Mouse (Mus musculus): Measurements from ENCODE around the gene Usp48. TPM values are rescaled to one million over a fixed set of nuclear protein-coding genes. Genes with fewer than 3 reads are reported as not detected.

Gene Usp48
- polyA plus RNA-seq, 1 experiment from 2014 or later = 85.9 TPM

DNA sequence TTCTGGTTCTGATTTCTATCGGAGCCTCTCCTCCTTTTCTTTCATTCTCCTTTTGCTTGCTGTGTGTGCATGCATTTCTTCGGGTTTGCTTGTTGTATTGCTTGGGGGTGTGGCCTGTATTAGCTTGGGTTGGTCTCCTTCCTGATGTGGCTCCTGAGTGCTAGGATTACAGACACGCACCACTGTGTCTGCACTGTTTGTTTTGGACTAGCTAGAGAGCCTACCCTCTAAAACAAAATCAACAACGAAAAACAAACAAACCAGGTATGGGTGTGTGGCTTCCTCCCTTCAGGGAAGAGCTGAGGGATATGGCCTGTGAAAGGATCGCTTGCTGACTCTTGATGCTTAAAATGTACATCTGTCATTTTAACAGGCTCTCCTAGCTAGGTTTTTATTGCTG lies 57.4 kb downstream of the Usp48 start:
- Histone ChIP-seq H3K4me2 (replicated peaks) (no peak overlapping the region), H3K36me3 (peaks cover 89% of the 10 kb centered on the region), H3K9ac (no peak overlapping the region), H3K9me3 (replicated peaks) (no peaks in the 10 kb centered on the region), H3K27me3 (no peaks in the 10 kb centered on the region), H3K4me3 (no peak overlapping the region), H3K27ac (no peak overlapping the region), H3K4me1 (no peaks in the 10 kb centered on the region)
- no peak for ATAC-seq (ENCODE audit: low FRiP score)
- 89% methylated on average over 5 of the region's 5 CpGs for WGBS

DNA sequence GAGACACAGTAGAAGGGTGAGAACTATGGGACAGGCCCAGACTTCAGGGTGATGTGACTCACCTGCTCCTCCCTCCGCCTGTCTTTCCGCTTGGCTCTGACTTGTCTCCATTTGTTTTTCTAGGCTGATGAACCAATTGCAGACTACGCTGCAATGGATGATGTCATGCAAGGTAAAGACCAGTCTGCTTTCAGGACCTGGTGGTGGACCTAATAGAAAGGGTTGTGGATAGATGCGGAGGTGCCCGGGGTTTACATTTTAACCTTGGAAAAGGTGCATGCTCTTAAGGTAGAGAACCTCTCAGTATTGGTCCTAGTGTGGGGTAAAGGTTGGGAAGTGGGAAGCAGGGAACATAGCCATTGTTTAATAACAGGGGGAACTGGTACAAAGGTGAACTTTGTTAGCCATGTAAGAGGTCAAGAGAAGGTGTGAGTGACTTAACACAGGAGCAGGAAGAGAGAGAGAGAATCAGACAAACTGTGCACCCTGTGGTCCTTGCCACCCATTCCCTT lies 59.3 kb downstream of the Usp48 start:
- H3K36me3 ChIP-seq = peaks cover 95% of the 10 kb centered on the region
- WGBS = 98% methylated on average over 5 of the region's 5 CpGs

DNA sequence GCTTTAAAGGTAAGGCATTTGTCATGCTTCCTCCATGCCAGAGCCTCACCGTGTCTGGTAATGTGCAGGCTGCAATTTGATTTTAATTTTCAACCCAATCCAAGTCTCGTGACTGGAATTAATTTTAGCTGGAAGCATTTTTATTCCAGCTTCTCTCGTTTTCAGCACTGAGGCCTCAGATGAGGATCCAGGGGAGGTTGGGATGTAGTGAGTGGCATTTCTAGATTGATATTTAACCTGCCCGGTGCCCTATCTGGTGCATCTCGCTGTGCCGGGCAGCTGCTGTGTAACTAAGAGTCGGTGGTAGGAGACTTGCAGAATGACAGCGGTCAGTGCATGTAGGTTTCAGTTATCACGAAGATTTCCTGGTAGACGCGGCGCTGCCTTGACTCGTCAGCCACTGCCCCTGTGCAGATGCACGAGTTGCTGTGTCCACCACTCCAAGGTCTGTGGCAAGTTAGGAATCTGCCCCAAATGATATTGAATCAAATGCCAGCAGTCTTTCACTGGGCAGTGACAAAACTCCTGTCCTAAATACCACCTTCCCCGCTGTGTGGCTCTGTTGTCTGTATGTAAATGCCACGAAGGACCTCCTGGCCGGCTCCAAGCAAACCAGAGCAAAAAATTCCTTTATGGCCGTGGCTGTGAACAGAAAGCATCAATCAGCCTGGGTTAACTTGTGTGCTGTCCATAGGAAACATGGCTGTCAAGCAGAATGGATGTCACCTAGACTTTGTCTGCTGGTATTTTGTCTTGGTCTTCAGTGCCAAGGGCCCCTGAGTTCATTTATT lies 61.9 kb downstream of the Usp48 start:
- Histone ChIP-seq H3K27me3 (no peaks in the 10 kb centered on the region), H3K9ac (no peak overlapping the region), H3K4me2 (replicated peaks) (no peak overlapping the region), H3K36me3 (peaks cover 76% of the 10 kb centered on the region), H3K9me3 (replicated peaks) (no peaks in the 10 kb centered on the region), H3K4me3 (no peak overlapping the region), H3K4me1 (peaks cover 4% of the 10 kb centered on the region; the same call in 1 of the 2 replicates), H3K27ac (no peak overlapping the region)
- ATAC-seq (ENCODE audit: low FRiP score) = no peak
- WGBS = 75% methylated on average over 18 of the region's 18 CpGs

More for the DNA sequence above, 59.3 kb downstream of the Usp48 start:
- no peaks in the 10 kb centered on the region for H3K9me3 ChIP-seq (replicated peaks)
- H3K4me2 ChIP-seq (replicated peaks) = no peak overlapping the region
- no peak overlapping the region for H3K27ac ChIP-seq
- no peak overlapping the region for H3K9ac ChIP-seq
- ATAC-seq (ENCODE audit: low FRiP score) = no peak
- H3K4me3 ChIP-seq = no peak overlapping the region
- H3K4me1 ChIP-seq = no peaks in the 10 kb centered on the region
- H3K27me3 ChIP-seq = no peaks in the 10 kb centered on the region

DNA sequence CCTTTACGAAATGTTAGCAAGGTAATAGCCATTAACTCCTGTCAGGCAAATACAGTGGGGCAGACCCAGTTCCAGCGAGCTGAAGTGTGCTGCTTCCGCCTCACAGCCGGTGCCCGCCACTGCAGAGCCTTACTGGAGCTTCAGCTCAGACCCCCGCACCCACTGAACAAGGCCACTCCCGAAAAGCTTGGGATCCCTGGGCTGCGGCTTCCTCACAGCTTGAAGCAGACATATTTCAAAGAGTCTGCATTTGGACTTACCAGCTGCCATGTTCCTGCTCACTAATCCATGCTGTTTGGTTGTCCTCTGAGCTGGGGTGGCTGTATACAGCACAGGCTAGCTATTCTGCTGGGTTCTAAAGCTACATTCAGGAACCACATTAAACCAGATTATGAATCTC lies 64.1 kb downstream of the Usp48 start:
- H3K36me3 ChIP-seq = peaks cover 54% of the 10 kb centered on the region
- ATAC-seq (ENCODE audit: low FRiP score) = no peak
- no peaks in the 10 kb centered on the region for H3K9me3 ChIP-seq (replicated peaks)
- H3K4me1 ChIP-seq = peaks cover 18% of the 10 kb centered on the region
- no peaks in the 10 kb centered on the region for H3K27me3 ChIP-seq
- no peak overlapping the region for H3K4me2 ChIP-seq (replicated peaks)
- no peak overlapping the region for H3K9ac ChIP-seq
- no peak overlapping the region for H3K4me3 ChIP-seq
- H3K27ac ChIP-seq = no peak overlapping the region
- WGBS = 90% methylated on average over 8 of the region's 8 CpGs

DNA sequence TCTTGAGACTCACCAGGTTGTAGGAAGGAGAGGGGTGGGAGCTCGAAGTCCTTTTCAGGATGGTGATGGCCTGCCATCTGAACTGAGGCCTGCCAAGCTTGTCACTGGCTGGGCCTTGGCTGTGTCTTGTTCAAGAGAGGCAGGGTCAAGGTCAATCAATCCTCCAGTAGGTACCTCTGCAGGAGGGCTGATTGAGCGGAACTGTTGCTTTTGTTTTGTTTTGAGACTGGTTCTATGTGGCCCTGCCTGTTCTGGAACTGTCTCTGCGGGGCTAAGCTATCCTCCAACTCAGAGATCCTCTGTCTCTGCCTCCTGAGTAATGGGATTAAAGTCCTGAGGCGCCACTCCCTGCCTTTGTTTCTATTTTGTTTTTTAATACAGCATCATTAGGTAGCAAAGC lies 66.0 kb downstream of the Usp48 start:
- ATAC-seq (ENCODE audit: low FRiP score) = no peak
- H3K9ac ChIP-seq = no peak overlapping the region
- H3K27ac ChIP-seq = no peak overlapping the region
- H3K4me1 ChIP-seq = peaks cover 25% of the 10 kb centered on the region
- H3K4me2 ChIP-seq (replicated peaks) = no peak overlapping the region
- H3K4me3 ChIP-seq = no peak overlapping the region
- H3K9me3 ChIP-seq (replicated peaks) = no peaks in the 10 kb centered on the region
- peaks cover 38% of the 10 kb centered on the region for H3K36me3 ChIP-seq
- peaks cover 13% of the 10 kb centered on the region for H3K27me3 ChIP-seq
- WGBS = 70% methylated on average over 4 of the region's 4 CpGs

GRCm38 (mm10) chr4:137660364-137661077 lies 67.0 kb downstream of the Usp48 start:
- peaks cover 23% of the 10 kb centered on the region for H3K27me3 ChIP-seq
- WGBS = 67% methylated on average over 10 of the region's 10 CpGs
- peaks cover 32% of the 10 kb centered on the region for H3K4me1 ChIP-seq
- H3K9me3 ChIP-seq (replicated peaks) = no peaks in the 10 kb centered on the region
- no peak overlapping the region for H3K4me3 ChIP-seq
- H3K4me2 ChIP-seq (replicated peaks) = no peak overlapping the region
- ATAC-seq (ENCODE audit: low FRiP score) = no peak
- peak overlapping the region; percentile 48; the same call in 1 of the 2 replicates for H3K27ac ChIP-seq
- no peak overlapping the region for H3K9ac ChIP-seq
- peaks cover 28% of the 10 kb centered on the region for H3K36me3 ChIP-seq

DNA sequence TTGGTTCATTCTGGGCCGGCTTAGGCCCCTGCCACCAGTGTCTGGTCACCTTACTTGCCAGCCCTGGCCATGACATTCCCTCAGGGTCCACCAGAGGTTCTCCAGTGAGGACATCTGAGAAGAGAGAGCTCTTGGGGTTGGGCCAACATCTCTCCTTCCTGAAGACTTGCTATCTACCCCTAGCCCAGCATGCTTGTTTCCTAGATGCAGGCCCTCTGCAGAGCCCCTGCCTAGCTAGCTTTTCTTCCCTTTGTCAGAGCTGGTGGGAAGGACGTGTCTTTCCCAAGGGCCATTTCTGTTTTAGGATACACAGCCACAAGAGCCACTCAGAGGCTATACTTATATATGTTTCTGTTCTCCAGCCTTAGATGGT lies 67.5 kb downstream of the Usp48 start:
- 0 out of 2 replicates have a peak overlapping the region, but pooled peaks have one; percentile 19 for H3K27ac ChIP-seq
- H3K4me2 ChIP-seq (replicated peaks) = no peak overlapping the region
- no peak overlapping the region for H3K4me3 ChIP-seq
- H3K4me1 ChIP-seq = peaks cover 35% of the 10 kb centered on the region
- peaks cover 28% of the 10 kb centered on the region for H3K27me3 ChIP-seq
- WGBS = 57% methylated on average over 2 of the region's 2 CpGs
- no peak for ATAC-seq (ENCODE audit: low FRiP score)
- no peak overlapping the region for H3K9ac ChIP-seq
- H3K36me3 ChIP-seq = peaks cover 22% of the 10 kb centered on the region
- no peaks in the 10 kb centered on the region for H3K9me3 ChIP-seq (replicated peaks)

GRCm38 (mm10) chr4:137661547-137661946 lies 68.0 kb downstream of the Usp48 start:
- Histone ChIP-seq H3K4me2 (replicated peaks) (no peak overlapping the region), H3K27me3 (peaks cover 29% of the 10 kb centered on the region), H3K4me3 (no peak overlapping the region), H3K4me1 (peaks cover 37% of the 10 kb centered on the region), H3K36me3 (peaks cover 18% of the 10 kb centered on the region), H3K9ac (no peak overlapping the region), H3K27ac (peak overlapping the region; percentile 70), H3K9me3 (replicated peaks) (no peaks in the 10 kb centered on the region)
- ATAC-seq (ENCODE audit: low FRiP score) = no peak
- WGBS = 64% methylated on average over 5 of the region's 6 CpGs

DNA sequence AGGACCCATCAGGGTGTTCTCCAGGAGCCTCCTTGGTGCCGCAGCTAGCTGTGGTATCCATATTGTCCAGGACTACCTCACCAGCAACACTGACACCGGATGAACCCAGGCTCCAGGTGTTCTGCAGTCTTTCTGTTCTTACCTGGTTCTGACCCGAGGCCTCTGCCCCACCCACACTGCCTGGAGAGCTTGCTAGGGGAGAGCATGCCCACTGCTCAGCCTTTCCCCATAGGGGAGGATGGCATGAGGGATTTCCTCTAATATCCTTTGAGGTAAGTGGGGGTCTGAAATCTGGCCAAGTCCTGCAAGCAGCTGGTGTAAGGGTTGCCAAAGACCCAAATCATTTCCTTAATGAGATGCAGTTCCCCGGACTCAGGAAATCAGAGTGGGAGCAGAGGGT lies 69.9 kb downstream of the Usp48 start:
- Histone ChIP-seq H3K4me3 (no peak overlapping the region), H3K27me3 (peaks cover 40% of the 10 kb centered on the region), H3K9me3 (replicated peaks) (no peaks in the 10 kb centered on the region), H3K4me2 (replicated peaks) (no peak overlapping the region), H3K4me1 (peaks cover 51% of the 10 kb centered on the region), H3K27ac (no peak overlapping the region), H3K9ac (no peak overlapping the region), H3K36me3 (no peaks in the 10 kb centered on the region)
- 87% methylated on average over 4 of the region's 4 CpGs for WGBS
- ATAC-seq (ENCODE audit: low FRiP score) = no peak

DNA sequence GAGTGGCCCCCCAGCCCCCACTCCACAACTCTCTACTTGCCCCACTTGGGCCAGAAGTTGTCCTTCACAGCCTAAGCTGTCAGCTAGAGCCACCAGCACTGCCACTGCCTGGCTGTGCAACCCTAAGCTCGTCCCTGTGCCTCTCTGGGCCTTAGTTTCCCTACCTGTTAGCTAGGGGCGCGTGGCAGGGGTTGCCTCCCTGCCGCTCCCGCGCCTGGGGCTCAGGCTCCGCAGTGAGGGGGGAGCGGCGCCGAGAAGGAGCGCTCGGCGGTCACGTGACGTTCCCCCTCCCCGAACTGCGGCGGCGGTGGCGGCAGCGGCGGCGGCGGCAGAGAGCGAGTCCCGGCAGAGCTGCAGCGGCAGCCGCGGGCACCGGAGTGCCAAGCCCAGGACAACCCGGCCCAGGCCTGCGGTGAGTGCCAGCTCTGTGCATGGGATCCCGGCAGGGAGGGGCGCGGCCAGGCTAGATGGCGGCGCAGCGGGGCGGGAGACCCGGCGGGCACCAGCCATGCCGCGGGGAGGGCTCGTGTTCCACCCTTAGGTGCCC lies 71.0 kb downstream of the Usp48 start, which contains the start of gene Rap1gap:
Rap1gap (plus strand) TSS at position 294 of the 547 bp plus-strand sequence.
- ATAC-seq (ENCODE audit: low FRiP score) = peak; percentile 57
- WGBS = under 1% methylated on average over 43 of the region's 44 CpGs
- H3K27me3 ChIP-seq = peaks cover 40% of the 10 kb centered on the region
- peak within 1 kb of the TSS; percentile 60 for H3K4me3 ChIP-seq
- H3K9ac ChIP-seq = peak within 1 kb of the TSS; percentile 79
- peaks cover 51% of the 10 kb centered on the region for H3K4me1 ChIP-seq
- no peaks in the 10 kb centered on the region for H3K9me3 ChIP-seq (replicated peaks)
- no peaks in the 10 kb centered on the region for H3K36me3 ChIP-seq
- H3K27ac ChIP-seq = 0 out of 2 replicates have a peak within 1 kb of the TSS, but pooled peaks have one; percentile 12
- peak within 1 kb of the TSS; percentile 95 for H3K4me2 ChIP-seq (replicated peaks)

GRCm38 (mm10) chr4:137664980-137665675 lies 71.6 kb downstream of the Usp48 start:
- Histone ChIP-seq H3K27me3 (peaks cover 40% of the 10 kb centered on the region), H3K9ac (peak overlapping the region; percentile 79), H3K9me3 (replicated peaks) (no peaks in the 10 kb centered on the region), H3K4me3 (peak overlapping the region; percentile 60), H3K4me2 (replicated peaks) (peak overlapping the region; percentile 95), H3K27ac (0 out of 2 replicates have a peak overlapping the region, but pooled peaks have one; percentile 12), H3K4me1 (peaks cover 50% of the 10 kb centered on the region), H3K36me3 (no peaks in the 10 kb centered on the region)
- WGBS = 16% methylated on average over 15 of the region's 15 CpGs
- ATAC-seq (ENCODE audit: low FRiP score) = peak; percentile 39

Measured in hindbrain, embryonic 12.5 days (tissue).